Mouse (Mus musculus) naive thymus-derived CD4-positive, alpha-beta T cell, adult 5 months (primary cell): Measurements from ENCODE around the gene Arhgap11a. TPM values are rescaled to one million over a fixed set of nuclear protein-coding genes. Genes with fewer than 3 reads are reported as not detected.

ENCODE experiments used
- polyA plus RNA-seq: library from polyadenylated mRNA; unstranded; fragments of 100-300 nt; shearing (Covaris generic); gene quantifications from one replicate; pipeline ENCODE4 v1.2.1, GENCODE M21; 2017

The Arhgap11a gene
- polyA plus RNA-seq: 3.6 TPM

GRCm38 (mm10) chr2:113848245-113849121 is at the start of gene Arhgap11a:
Gene Arhgap11a, minus strand, starts transcription at chr2:113848661.

DNA sequence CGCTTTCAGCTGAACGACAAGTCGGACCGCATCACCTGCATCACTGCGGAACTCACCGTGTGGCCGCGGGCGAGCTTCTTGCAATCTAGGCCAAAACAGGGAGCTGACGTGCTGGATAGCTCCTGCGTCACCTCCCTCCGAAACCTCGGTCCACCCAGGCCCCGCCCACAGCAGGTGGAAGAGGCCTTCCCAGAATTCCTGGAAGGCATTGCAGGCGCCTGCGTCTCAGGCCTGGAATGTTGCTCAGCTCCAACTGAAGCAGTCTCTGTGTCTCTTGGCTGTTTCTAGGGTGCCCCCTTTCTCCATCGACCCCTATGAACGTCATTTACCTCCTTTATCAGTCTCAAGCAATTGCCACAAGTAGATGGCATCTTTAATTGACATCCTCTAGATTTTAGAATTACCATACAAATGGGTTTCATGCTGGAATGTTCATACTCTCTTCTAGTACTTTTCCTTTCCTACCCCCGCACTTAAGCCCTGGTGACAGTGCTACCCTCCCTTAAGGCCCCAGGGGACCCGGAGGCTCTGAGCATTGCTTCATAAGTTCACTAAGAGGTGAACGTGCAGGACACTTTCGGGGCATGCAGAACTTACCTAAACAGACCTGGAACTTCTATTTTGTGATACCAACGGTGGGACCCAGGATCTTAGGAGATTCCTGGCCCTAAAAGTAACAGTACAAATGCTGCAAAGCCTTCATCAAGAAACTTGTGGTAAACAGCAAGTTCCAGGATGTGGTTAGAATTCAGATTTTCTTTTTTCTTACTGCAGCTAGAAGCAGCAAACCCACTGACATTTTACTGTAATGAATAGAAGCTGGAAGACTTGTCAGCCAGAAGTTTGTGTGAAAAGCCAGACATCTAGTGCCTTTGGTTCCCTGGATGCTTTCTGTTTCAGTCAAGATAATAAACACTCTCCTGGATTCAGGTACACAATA is 19.2 kb downstream of the Arhgap11a start, which contains the start of gene Scg5:
TSS of gene Scg5 (minus strand) at position 179 of the 940 bp plus-strand sequence.

Other genes with a start within 250 kb of the Arhgap11a start
- gene Grem1, start 90.0 kb downstream of the Arhgap11a start, polyA plus RNA-seq: not detected
- 5.3 TPM for gene Scg5, start 19.5 kb downstream of the Arhgap11a start, polyA plus RNA-seq
- gene Gjd2, start 165.0 kb upstream of the Arhgap11a start, polyA plus RNA-seq: not detected
- not detected for gene Actc1, start 204.9 kb upstream of the Arhgap11a start, polyA plus RNA-seq